Mouse (Mus musculus): ENCODE results near the gene Rgs8.

- TF ChIP-seq ZMIZ1 (IDR thresholded peaks at IDR 0.05; ENCODE audit: low read depth, low read length) = no peak
- TF ChIP-seq NRF1 (IDR thresholded peaks at IDR 0.05; ENCODE audit: low read depth, low read length) = no peak
- no peak for TF ChIP-seq MXI1 (IDR thresholded peaks at IDR 0.05; ENCODE audit: low read depth, low read length)
- no peak for TF ChIP-seq USF2 (conservative IDR thresholded peaks at IDR 0.05; ENCODE audit: low read depth, low read length)
- no peak for TF ChIP-seq MAX (IDR thresholded peaks at IDR 0.05; ENCODE audit: low read length)
- no peak for TF ChIP-seq POLR2AphosphoS2 (IDR thresholded peaks at IDR 0.05; ENCODE audit: low read depth, low read length)
- TF ChIP-seq POLR2A (IDR thresholded peaks at IDR 0.05; ENCODE audit: low read depth, low read length) = no peak
These were observed 47.7 kb downstream of the Rgs8 start for GRCm38 (mm10) chr1:153700448-153701063.
